Mouse (Mus musculus) bone marrow macrophage, adult 2 months (primary cell): Measurements from ENCODE around the gene Acbd3.

Experiments used
- CTCF ChIP-seq: IDR thresholded peaks from 2 replicates; pipeline ENCODE4 v1.5.1; 2012; ENCODE audit warnings: low read depth, mild to moderate bottlenecking, low read length, moderate library complexity
- POLR2A ChIP-seq: IDR thresholded peaks from 2 replicates; pipeline ENCODE4 v1.6.1; 2012; ENCODE audit warnings: mild to moderate bottlenecking, low read depth, low read length, borderline replicate concordance

- no peak for TF ChIP-seq CTCF
- TF ChIP-seq POLR2A = peak; percentile 40; the same call in 1 of the 2 replicates
Observed at GRCm38 (mm10) chr1:180777660-180778402, 52.0 kb downstream of the Acbd3 start.
